Mouse (Mus musculus): ENCODE results near the gene Eya3. TPM values are rescaled to one million over a fixed set of nuclear protein-coding genes. Genes with fewer than 3 reads are reported as not detected.

The Eya3 gene
- total RNA-seq, 2 experiments from 2014 or later = 14.2 to 14.3 TPM

DNA sequence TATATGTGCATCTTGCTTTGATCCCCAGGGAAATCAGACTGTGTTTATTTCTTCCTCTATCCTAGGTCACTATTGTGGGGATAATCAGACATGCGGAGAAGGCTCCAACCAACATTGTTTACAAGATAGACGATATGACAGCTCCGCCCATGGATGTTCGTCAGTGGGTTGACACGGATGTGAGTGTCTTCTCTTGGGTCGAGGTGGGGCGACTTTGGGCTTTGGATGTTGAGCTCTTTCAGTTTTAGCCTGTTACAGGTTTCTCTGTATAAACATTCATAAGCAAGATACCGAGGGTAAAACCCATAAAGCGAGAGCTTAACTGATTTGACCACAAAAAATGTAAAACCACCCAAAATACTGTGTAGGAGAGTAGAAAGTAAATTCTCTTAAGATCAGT, 133.0 kb downstream of the Eya3 start:
- intact Hi-C loops (cut with DNase I; ENCODE audit: low total_unique reads) = loop anchor here (5.0 kb wide), 1 partner anchor 51 kb away; no protein-coding TSS in a partner anchor
- no peak for DNase-seq

Other genes with a start within 250 kb of the Eya3 start
- 10 to 100 TPM; 13.2 to 13.3 TPM for gene Phactr4, start 216.5 kb upstream of the Eya3 start, total RNA-seq (2021)
- gene Med18, start 175.1 kb upstream of the Eya3 start, total RNA-seq (2021) = 1 to 10 TPM; 3.8 to 5.2 TPM
- gene Sesn2, start 128.5 kb upstream of the Eya3 start, total RNA-seq (2021) = 1 to 10 TPM; 2.2 to 2.4 TPM
- gene Atpif1, start 105.3 kb upstream of the Eya3 start, total RNA-seq (2021) = 10 to 100 TPM; 80.8 to 83.4 TPM
- 10 to 100 TPM; 51.0 to 60.3 TPM for gene Dnajc8, start 103.4 kb upstream of the Eya3 start, total RNA-seq (2021)
- gene Ptafr, start 74.9 kb upstream of the Eya3 start, total RNA-seq (2021) = 1 to 10 TPM in 1 of 2 experiments, under 1 TPM in 1; 0.91 to 1.6 TPM
- gene Xkr8, start 93.6 kb downstream of the Eya3 start, total RNA-seq (2021) = 1 to 10 TPM; 1.6 to 1.9 TPM
- gene Smpdl3b, start 118.3 kb downstream of the Eya3 start, total RNA-seq (2021) = 1 to 10 TPM; 1.9 to 3.0 TPM
- gene Rpa2, start 129.3 kb downstream of the Eya3 start, total RNA-seq (2021) = 10 to 100 TPM; 14.1 to 14.9 TPM
- gene Themis2, start 157.4 kb downstream of the Eya3 start, total RNA-seq (2021) = 1 to 10 TPM; 1.5 to 1.7 TPM
- 10 to 100 TPM; 16.3 to 17.5 TPM for gene Ppp1r8, start 204.2 kb downstream of the Eya3 start, total RNA-seq (2021)
- gene Stx12, start 245.5 kb downstream of the Eya3 start, total RNA-seq (2021) = 10 to 100 TPM; 23.3 to 24.3 TPM